Mouse (Mus musculus): ENCODE measurements around the gene Stag1. TPM values are rescaled to one million over a fixed set of nuclear protein-coding genes. Genes with fewer than 3 reads are reported as not detected.

Stag1 gene
- polyA plus RNA-seq, 1 experiment from 2014 or later: 42.1 TPM

DNA sequence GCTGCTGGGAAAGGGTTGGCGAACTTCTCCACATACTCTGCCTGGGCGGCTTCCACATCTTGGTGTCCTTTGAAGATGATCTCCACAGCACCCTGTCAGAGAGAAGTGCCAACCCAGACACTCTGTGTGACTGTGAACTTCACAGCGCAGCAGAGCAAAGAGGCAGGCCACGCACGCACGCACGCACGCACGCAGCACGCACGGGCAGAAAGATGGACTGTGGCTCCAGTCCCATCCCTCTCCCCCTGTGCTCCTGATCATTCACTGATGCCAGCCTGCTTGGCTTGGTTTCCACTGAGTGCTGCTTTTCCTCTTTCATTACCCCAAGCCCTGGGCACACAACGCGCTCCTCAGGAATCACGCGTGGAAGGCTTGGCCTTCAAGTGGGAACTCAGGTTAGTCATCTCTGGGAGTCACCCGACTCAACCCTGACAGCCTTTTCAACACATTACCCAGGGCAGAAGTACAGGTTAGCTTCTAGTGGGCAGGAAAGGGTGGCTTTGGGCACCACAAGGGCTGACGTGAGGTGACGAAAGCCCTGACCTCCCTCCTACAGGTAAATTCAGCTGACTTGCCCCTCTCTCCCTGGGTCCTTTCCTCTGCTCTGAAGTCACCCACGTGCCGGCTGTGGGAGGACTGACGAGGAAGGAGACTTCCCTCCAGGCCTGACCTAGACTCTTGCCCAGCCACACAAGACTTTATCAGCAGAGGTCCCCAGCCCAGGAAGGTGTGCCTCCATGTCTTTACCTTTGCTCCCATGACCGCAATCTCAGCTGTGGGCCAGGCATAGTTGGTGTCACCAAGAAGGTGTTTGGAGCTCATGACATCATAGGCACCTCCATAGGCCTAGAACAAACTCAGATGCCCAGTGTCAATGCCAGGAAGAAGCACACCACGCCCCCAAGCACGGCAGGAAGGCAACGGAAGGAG is 387.0 kb downstream of the Stag1 start:
- Histone ChIP-seq H3K4me3 (no peak overlapping the region), H3K4me1 (no peaks in the 10 kb centered on the region), H3K27me3 (no peaks in the 10 kb centered on the region), H3K36me3 (peaks cover 15% of the 10 kb centered on the region), H3K9me3 (peaks cover 8% of the 10 kb centered on the region; the same call in 1 of the 2 replicates), H3K4me2 (replicated peaks) (no peak overlapping the region), H3K27ac (replicated peaks) (no peak overlapping the region), H3K9ac (replicated peaks) (no peak overlapping the region)
- ATAC-seq (replicated peaks): no peak
- 94% methylated on average over 25 of the region's 25 CpGs for WGBS

DNA sequence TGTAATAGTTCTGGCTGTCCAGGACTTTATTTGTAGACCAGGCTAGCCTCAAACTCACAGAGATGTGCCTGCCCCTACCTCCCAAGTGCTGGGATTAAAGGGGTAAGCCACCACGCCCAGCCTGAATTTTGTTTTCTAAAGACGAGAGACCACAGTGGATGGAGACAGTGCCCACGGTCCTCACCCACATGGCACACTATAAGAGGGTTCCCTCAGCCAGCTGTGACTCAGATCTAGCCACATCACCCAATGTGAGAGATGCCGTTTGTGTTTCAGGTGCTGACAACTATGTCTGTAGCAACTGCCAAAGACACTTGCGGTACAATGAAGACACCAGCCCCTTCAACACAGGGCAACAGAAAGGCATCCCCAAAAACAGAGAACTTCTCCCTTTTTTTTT is 389.4 kb downstream of the Stag1 start:
- H3K36me3 ChIP-seq: peaks cover 18% of the 10 kb centered on the region
- no peak for ATAC-seq (replicated peaks)

DNA sequence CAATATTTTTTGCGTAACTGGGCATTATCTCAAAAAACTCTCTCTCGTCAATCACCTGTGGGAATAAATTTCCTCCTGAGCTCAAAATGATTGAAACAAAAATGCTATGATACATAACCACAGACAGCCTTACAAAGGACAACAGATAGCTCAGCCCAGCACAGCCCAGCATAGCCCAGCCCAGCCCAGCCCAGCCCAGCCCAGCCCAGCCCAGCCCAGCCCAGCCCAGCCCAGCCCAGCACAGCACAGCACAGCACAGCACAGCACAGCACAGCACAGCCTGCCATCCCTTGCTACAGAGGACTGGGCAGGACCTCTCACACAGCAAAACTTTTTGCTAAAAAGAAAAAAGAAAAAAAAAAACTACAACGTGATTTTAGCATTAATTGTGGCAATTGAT is 390.3 kb downstream of the Stag1 start:
- Histone ChIP-seq H3K27ac (replicated peaks) (no peak overlapping the region), H3K9me3 (peaks cover 9% of the 10 kb centered on the region; the same call in 1 of the 2 replicates), H3K4me1 (no peaks in the 10 kb centered on the region), H3K27me3 (no peaks in the 10 kb centered on the region), H3K9ac (replicated peaks) (no peak overlapping the region), H3K4me3 (no peak overlapping the region), H3K36me3 (peaks cover 18% of the 10 kb centered on the region), H3K4me2 (replicated peaks) (no peak overlapping the region)
- 92% methylated on average over 3 of the region's 3 CpGs for WGBS
- no peak for ATAC-seq (replicated peaks)

More for the DNA sequence above, 389.4 kb downstream of the Stag1 start:
- Histone ChIP-seq H3K4me3 (no peak overlapping the region), H3K9me3 (peaks cover 9% of the 10 kb centered on the region; the same call in 1 of the 2 replicates), H3K4me2 (replicated peaks) (no peak overlapping the region), H3K4me1 (no peaks in the 10 kb centered on the region), H3K27me3 (no peaks in the 10 kb centered on the region), H3K27ac (replicated peaks) (no peak overlapping the region), H3K9ac (replicated peaks) (no peak overlapping the region)
- WGBS: 91% methylated on average over 5 of the region's 5 CpGs

DNA sequence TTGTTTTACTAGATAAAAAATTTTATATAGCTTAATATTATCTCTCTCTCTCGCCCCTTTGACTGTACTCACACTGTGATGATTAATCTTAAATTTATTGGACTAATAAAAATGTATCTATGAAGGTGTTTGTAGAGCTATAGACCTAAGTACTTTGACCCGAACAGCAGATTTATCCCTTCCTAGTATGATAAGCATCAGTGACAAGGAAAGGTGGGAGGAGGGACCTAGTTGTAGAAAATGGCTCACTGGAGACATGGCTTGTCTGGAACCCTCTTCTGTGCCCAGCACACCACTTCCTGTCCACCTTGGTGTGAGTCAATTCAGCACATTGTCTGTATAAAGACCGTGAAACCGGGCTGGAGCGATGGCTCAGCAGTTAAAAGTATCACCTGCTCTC is 393.0 kb downstream of the Stag1 start:
- Histone ChIP-seq H3K27me3 (no peaks in the 10 kb centered on the region), H3K4me2 (replicated peaks) (no peak overlapping the region), H3K36me3 (peaks cover 15% of the 10 kb centered on the region), H3K4me3 (no peak overlapping the region), H3K9ac (replicated peaks) (no peak overlapping the region), H3K27ac (replicated peaks) (no peak overlapping the region), H3K9me3 (peaks cover 9% of the 10 kb centered on the region; the same call in 1 of the 2 replicates), H3K4me1 (no peaks in the 10 kb centered on the region)
- ATAC-seq (replicated peaks): no peak
- 92% methylated on average over 5 of the region's 5 CpGs for WGBS

DNA sequence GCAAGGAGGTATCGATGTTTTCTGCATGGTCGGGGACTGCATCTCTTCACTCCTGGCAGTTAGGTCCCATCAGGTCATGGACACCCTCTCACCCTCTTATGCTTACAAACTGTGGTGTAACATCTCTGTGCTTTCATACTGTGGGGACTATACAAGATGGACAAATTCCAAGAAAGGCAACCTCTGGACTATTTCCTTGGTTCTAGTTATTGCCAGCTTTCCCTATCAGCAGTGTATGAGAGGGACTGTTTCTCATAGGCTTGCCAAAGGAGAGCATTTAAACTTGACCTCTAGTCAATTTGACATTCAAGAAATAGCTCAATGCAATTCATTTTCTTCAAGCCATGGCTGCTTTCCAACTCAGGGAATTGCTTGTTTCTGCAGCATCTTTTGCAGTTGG is 393.7 kb downstream of the Stag1 start:
- Histone ChIP-seq H3K4me3 (no peak overlapping the region), H3K27ac (replicated peaks) (no peak overlapping the region), H3K9me3 (peaks cover 9% of the 10 kb centered on the region; the same call in 1 of the 2 replicates), H3K27me3 (no peaks in the 10 kb centered on the region), H3K4me1 (no peaks in the 10 kb centered on the region), H3K36me3 (peaks cover 15% of the 10 kb centered on the region), H3K4me2 (replicated peaks) (no peak overlapping the region), H3K9ac (replicated peaks) (no peak overlapping the region)
- 90% methylated on average over 2 of the region's 2 CpGs for WGBS
- no peak for ATAC-seq (replicated peaks)

DNA sequence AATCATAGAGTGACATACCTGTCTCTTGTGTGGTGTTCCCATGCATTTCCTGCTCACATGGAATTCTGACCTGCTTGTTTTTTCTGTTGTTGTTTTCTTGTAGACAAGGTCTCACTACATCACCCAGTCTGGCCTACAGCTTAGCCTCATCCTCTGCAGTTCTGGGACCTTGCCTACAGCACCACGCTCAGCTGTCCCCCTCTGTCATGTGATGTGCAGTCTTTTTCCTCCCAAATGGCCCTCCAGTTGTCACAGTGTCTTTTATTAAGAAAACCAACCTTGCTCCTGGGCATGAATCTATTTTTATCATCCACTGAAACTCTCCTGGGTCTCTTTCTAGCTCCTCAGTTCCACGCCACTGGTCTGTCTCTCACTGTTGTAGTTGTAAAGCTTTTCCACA is 394.6 kb downstream of the Stag1 start:
- H3K27me3 ChIP-seq: no peaks in the 10 kb centered on the region
- H3K4me2 ChIP-seq (replicated peaks): no peak overlapping the region
- no peak overlapping the region for H3K27ac ChIP-seq (replicated peaks)
- no peak overlapping the region for H3K4me3 ChIP-seq
- no peak overlapping the region for H3K9ac ChIP-seq (replicated peaks)
- ATAC-seq (replicated peaks): no peak
- H3K36me3 ChIP-seq: peaks cover 15% of the 10 kb centered on the region
- peaks cover 9% of the 10 kb centered on the region; the same call in 1 of the 2 replicates for H3K9me3 ChIP-seq
- WGBS: 92% methylated on average over 2 of the region's 2 CpGs
- no peaks in the 10 kb centered on the region for H3K4me1 ChIP-seq

DNA sequence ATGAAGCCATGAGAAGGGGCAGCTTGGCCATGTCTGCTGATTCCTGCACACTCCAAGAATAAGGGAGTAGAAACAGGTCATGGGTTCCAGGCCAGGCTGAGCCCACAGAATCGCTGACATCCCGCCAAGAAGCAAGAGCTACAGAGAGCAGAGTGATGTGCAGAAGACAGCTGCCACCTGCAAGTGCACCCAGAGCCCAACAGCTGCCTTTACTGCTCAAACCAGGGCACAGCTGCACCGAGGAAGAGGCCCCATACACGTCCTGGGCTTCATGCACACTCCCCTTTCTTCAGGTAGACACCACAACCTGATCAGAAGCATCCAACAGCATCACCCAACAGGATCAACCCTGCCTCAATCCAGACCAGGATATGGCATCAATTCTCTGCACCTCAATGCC is 396.3 kb downstream of the Stag1 start:
- Histone ChIP-seq H3K27ac (replicated peaks) (no peak overlapping the region), H3K4me1 (no peaks in the 10 kb centered on the region), H3K4me2 (replicated peaks) (no peak overlapping the region), H3K9ac (replicated peaks) (no peak overlapping the region), H3K27me3 (no peaks in the 10 kb centered on the region), H3K9me3 (peaks cover 8% of the 10 kb centered on the region; the same call in 1 of the 2 replicates), H3K4me3 (no peak overlapping the region), H3K36me3 (peaks cover 15% of the 10 kb centered on the region)
- WGBS: 81% methylated on average over 4 of the region's 4 CpGs
- no peak for ATAC-seq (replicated peaks)

DNA sequence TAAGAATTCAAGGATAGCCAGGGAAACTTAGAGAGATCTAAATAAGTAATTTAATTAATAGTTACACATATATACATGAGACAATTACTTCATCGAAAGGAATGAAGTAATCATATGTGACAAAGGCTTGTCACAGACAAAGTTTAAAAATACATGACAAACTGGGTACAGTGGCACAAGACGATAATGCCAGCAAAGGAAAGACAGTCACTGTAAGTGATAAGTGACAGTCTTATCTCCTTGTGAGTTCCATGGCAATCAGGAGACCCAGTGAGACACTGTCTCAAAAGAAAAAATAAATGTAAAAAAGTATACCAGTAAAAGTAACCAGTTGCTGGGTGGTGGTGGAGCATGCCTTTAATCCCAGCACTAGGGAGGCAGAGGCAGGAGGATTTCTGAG is 399.5 kb downstream of the Stag1 start:
- H3K9me3 ChIP-seq: no peaks in the 10 kb centered on the region
- H3K27me3 ChIP-seq: no peaks in the 10 kb centered on the region
- H3K36me3 ChIP-seq: peaks cover 10% of the 10 kb centered on the region
- ATAC-seq (replicated peaks): no peak
- no peak overlapping the region for H3K4me2 ChIP-seq (replicated peaks)
- H3K4me1 ChIP-seq: no peaks in the 10 kb centered on the region
- H3K9ac ChIP-seq (replicated peaks): no peak overlapping the region
- H3K4me3 ChIP-seq: no peak overlapping the region
- WGBS: 96% methylated on average over 2 of the region's 2 CpGs
- H3K27ac ChIP-seq (replicated peaks): no peak overlapping the region

DNA sequence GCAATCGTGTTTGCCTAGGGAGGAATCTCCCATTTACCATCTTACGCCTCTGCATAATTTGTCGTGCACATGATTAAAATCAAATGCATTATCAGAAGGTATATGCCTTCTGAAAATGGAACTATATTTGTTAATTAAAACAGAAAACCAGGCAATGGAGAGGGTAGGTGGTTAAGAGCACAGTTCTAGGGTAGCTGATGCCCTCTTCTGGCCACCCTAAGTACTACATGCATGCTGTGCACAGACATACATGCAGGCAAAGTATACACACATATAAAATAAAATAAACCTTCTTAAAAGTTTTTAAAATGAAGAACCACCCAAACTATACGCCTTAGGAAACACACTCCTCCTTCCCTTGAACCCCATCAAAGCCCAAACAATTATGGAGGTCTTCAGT is 404.5 kb downstream of the Stag1 start:
- Histone ChIP-seq H3K27me3 (no peaks in the 10 kb centered on the region), H3K36me3 (peaks cover 4% of the 10 kb centered on the region), H3K4me2 (replicated peaks) (no peak overlapping the region), H3K4me1 (no peaks in the 10 kb centered on the region), H3K27ac (replicated peaks) (no peak overlapping the region), H3K9ac (replicated peaks) (no peak overlapping the region), H3K4me3 (no peak overlapping the region), H3K9me3 (no peaks in the 10 kb centered on the region)
- no peak for ATAC-seq (replicated peaks)
- 93% methylated on average over 4 of the region's 4 CpGs for WGBS

DNA sequence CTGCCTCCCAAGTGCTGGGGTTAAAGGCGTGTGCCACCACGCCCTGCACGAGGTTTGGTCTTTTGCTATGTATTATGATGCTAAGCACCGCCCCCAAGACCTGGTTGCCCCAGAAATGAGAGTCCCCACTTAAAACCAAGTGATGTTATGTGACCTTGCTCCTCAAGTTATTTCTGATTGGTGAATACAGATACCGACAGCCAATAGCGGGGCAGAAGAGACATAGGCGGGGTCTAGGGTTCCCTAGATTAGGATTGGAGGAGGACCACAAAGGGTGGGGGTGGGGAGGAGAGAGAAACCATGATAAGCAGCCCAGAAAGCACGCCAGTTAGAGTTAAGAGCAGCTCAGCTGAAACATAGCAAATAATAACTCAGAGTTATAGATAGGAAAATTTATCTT is 405.2 kb downstream of the Stag1 start:
- no peak for ATAC-seq (replicated peaks)
- 95% methylated on average over 8 of the region's 8 CpGs for WGBS

DNA sequence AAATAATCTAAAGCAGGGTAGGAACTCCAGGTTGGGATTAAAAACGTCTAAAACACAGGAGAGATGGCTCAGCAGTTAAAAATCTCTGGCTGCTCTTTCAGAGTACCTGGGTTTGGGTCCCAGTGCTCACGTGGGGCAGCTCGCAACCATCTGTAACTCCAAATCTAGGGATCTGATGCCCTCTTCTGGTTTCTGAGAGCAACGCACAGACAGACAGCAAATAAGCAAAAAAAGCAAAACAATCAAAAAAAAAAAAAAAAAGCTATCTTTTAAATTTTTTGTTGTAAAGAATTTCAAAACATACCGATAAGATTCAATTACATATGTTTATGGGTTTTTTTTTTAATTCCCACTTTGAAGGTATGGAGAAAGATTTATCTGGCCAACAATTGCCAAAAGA is 405.7 kb downstream of the Stag1 start:
- H3K27ac ChIP-seq (replicated peaks): no peak overlapping the region
- no peak overlapping the region for H3K4me2 ChIP-seq (replicated peaks)
- H3K4me1 ChIP-seq: no peaks in the 10 kb centered on the region
- no peak overlapping the region for H3K9ac ChIP-seq (replicated peaks)
- no peak overlapping the region for H3K4me3 ChIP-seq
- no peak for ATAC-seq (replicated peaks)
- H3K9me3 ChIP-seq: no peaks in the 10 kb centered on the region
- H3K36me3 ChIP-seq: peaks cover 4% of the 10 kb centered on the region
- WGBS: 92% methylated on average over 5 of the region's 5 CpGs
- H3K27me3 ChIP-seq: no peaks in the 10 kb centered on the region

More for the DNA sequence above, 405.2 kb downstream of the Stag1 start:
- Histone ChIP-seq H3K27me3 (no peaks in the 10 kb centered on the region), H3K4me3 (no peak overlapping the region), H3K36me3 (peaks cover 4% of the 10 kb centered on the region), H3K9me3 (no peaks in the 10 kb centered on the region), H3K27ac (replicated peaks) (no peak overlapping the region), H3K4me1 (no peaks in the 10 kb centered on the region), H3K9ac (replicated peaks) (no peak overlapping the region), H3K4me2 (replicated peaks) (no peak overlapping the region)

DNA sequence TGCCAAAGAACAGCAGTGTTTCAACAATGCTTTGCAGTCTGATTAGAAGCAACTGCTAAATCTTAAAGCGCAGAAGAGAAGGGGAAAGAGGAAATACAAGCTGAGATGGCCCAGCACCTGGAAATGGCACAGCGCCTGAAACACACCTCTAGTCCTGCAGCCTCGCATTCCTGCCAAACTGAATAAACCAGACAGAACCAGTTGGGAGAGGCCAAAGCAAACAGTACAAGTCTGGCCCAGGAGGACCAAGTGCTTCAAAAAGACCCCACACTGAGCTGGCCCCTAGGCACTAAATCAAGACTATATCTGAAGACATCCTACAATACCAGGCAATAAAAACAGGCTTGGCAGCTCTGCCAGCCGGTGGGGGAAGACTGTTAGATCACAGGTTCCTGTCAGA is 408.3 kb downstream of the Stag1 start:
- WGBS: 87% methylated on average over 4 of the region's 4 CpGs
- H3K27me3 ChIP-seq: no peaks in the 10 kb centered on the region
- ATAC-seq (replicated peaks): no peak
- peaks cover 4% of the 10 kb centered on the region; the same call in 1 of the 2 replicates for H3K36me3 ChIP-seq
- no peak overlapping the region for H3K4me3 ChIP-seq
- no peak overlapping the region for H3K4me2 ChIP-seq (replicated peaks)
- H3K4me1 ChIP-seq: no peaks in the 10 kb centered on the region
- no peaks in the 10 kb centered on the region for H3K9me3 ChIP-seq
- H3K27ac ChIP-seq (replicated peaks): no peak overlapping the region
- no peak overlapping the region for H3K9ac ChIP-seq (replicated peaks)

Data from forebrain, embryonic 15.5 days (tissue).